Mouse (Mus musculus) heart, postnatal 0 days (tissue): ENCODE measurements around the gene Lrrtm3. TPM values are rescaled to one million over a fixed set of nuclear protein-coding genes. Genes with fewer than 3 reads are reported as not detected.

ENCODE experiments used
- ATAC-seq: fragments of 200-750 bp; cut with Nextera tagmentation; 2 replicates; pipeline ENCODE4 v1.8.0; 2017; ENCODE audit warnings: low read depth, moderate number of reproducible peaks, moderate library complexity; ENCODE audit not compliant: insufficient read depth
- DNase-seq: peaks from one replicate; pipeline ENCODE4 v3.0.0-alpha.2; 2016; ENCODE audit warnings: low spot score
- H3K27ac ChIP-seq: fragments of 300-500 bp; sonication (generic); 2 replicates; pipeline ENCODE4 v1.5.1; 2014; ENCODE audit warnings: low read depth, mild to moderate bottlenecking
- H3K27me3 ChIP-seq: fragments of 300-500 bp; sonication (generic); 2 replicates; pipeline ENCODE4 v1.6.1; 2014; ENCODE audit warnings: low read length, mixed read lengths; ENCODE audit not compliant: control insufficient read depth, insufficient read depth
- H3K36me3 ChIP-seq: fragments of 300-500 bp; sonication (generic); replicated peaks from 2 replicates; pipeline ENCODE4 v1.6.1; 2014; ENCODE audit warnings: low read length, mixed read lengths; ENCODE audit not compliant: control insufficient read depth, insufficient read depth
- H3K4me1 ChIP-seq: fragments of 300-500 bp; sonication (generic); 2 replicates; pipeline ENCODE4 v1.6.1; 2014; ENCODE audit warnings: antibody characterized with exemption; ENCODE audit not compliant: control insufficient read depth, insufficient read depth
- H3K4me2 ChIP-seq: fragments of 300-500 bp; sonication (generic); 2 replicates; pipeline ENCODE4 v1.6.1; 2014; ENCODE audit warnings: low read depth, mild to moderate bottlenecking, low read length, moderate library complexity
- H3K4me3 ChIP-seq: fragments of 300-500 bp; sonication (generic); 2 replicates; pipeline ENCODE4 v1.5.1; 2014; ENCODE audit warnings: low read depth, low read length
- H3K9ac ChIP-seq: fragments of 300-500 bp; sonication (generic); replicated peaks from 2 replicates; pipeline ENCODE4 v1.6.1; 2014; ENCODE audit warnings: low read depth, low read length, mixed read lengths
- H3K9me3 ChIP-seq: fragments of 300-500 bp; sonication (generic); replicated peaks from 2 replicates; pipeline ENCODE4 v1.6.1; 2016; ENCODE audit warnings: low read length; ENCODE audit not compliant: control insufficient read depth
- CTCF ChIP-seq: IDR thresholded peaks from 2 replicates; pipeline ENCODE4 v1.5.1; 2016; ENCODE audit warnings: antibody characterized with exemption, control low read depth, low read depth
- EP300 ChIP-seq: IDR thresholded peaks from 2 replicates; pipeline ENCODE4 v1.6.1; 2016; ENCODE audit warnings: antibody characterized with exemption, low read depth
- WGBS: fragments of 180-500 bp; shearing (Covaris S2); extraction: QIAGEN DNeasy Blood & Tissue Kit; methylation state at CpG from one replicate; pipeline ENCODE4 v1.1.7; 2014; 5-methylcytosine and 5-hydroxymethylcytosine counted together
- polyA plus RNA-seq: library from polyadenylated mRNA; unstranded; fragments of >200 nt; fragmentation: Nextera tagmentation; extraction: Ambion mirVana; gene quantifications from 2 replicates; pipeline ENCODE4 v1.2.1, GENCODE M21; 2015
- total RNA-seq: library from RNA; depleted of rRNA; stranded (reverse); fragments of >200 nt; gene quantifications from 2 replicates; pipeline ENCODE4 v1.2.3, GENCODE M21; 2014; ENCODE audit warnings: low replicate concordance

Gene Lrrtm3
- total and polyA plus RNA-seq, 2 experiments from 2014 or later = 0.63 TPM; not detected in 1

DNA sequence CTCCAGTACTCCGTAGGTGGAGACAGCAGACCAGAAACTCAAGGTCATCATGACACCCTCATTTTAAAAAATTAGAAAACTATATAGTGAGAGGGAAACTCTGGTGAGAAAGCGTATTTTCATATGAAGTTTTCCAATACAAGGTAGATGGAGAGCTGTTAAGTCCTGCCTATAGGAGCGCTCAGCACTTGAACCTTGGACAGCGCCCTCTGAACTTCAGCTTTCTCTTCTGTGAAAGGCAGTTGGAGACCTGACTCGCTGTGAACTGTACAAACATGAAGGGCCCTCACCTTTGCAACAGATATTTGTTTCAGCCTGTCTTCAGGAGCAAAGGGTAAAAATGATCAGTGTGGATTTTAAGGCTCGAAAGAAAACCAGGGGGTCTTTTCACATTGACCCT lies 88.5 kb downstream of the Lrrtm3 start:
- DNase-seq = no peak
- Histone ChIP-seq H3K36me3 (no peaks in the 10 kb centered on the region), H3K9me3 (no peaks in the 10 kb centered on the region), H3K4me2 (no peak overlapping the region), H3K4me1 (no peaks in the 10 kb centered on the region), H3K9ac (no peak overlapping the region), H3K27ac (no peak overlapping the region), H3K27me3 (no peaks in the 10 kb centered on the region), H3K4me3 (no peak overlapping the region)
- no peak for ATAC-seq
- no peak for TF ChIP-seq CTCF
- TF ChIP-seq EP300 = no peak
- WGBS = 70% methylated on average over 6 of the region's 6 CpGs

DNA sequence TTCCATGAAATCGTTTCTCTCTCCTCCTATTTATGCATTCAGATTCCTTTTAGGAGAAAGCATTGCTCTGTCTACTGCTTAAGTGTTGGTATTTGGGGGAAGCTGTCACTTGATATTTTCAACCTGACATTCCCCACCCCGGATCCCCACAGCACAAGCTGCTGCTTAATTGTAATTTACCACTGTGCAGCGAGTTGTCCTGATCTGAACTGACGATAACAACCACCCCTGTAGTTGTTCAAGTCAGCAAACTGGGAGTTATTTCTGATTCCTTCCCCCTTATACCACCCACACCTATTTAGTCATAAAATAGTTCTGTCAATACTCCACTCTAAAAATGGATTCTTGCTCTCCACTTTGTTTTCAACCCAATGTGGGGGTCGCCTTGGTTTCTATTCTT lies 95.8 kb downstream of the Lrrtm3 start:
- Histone ChIP-seq H3K4me1 (peaks cover 4% of the 10 kb centered on the region; the same call in 1 of the 2 replicates), H3K9me3 (no peaks in the 10 kb centered on the region), H3K4me2 (no peak overlapping the region), H3K9ac (no peak overlapping the region), H3K27me3 (no peaks in the 10 kb centered on the region), H3K27ac (no peak overlapping the region), H3K4me3 (no peak overlapping the region), H3K36me3 (no peaks in the 10 kb centered on the region)
- 80% methylated on average over 5 of the region's 5 CpGs for WGBS
- TF ChIP-seq EP300 = no peak
- no peak for TF ChIP-seq CTCF
- DNase-seq (no peak), ATAC-seq (no peak)

DNA sequence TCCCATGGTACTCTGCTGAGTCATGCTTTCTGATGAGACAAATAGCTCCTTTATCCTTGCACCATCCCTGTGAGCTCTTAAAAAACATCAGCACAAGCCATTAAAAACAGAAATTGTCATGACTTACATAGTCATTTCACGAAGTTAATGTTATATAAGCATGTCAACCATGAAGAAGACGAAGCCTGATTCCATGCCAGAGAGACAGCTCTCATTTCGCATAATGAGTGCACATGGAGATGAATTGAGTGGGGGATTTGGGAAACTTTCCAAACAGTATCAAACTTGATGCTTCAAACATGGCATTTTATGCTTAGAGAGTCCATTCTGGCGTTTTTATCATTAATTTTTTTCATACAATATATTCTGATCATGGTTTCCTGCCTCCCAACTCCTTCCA lies 104.5 kb downstream of the Lrrtm3 start:
- H3K27me3 ChIP-seq = no peaks in the 10 kb centered on the region
- DNase-seq (no peak), ATAC-seq (no peak)
- H3K4me1 ChIP-seq = peaks cover 5% of the 10 kb centered on the region; the same call in 1 of the 2 replicates
- H3K9me3 ChIP-seq = no peaks in the 10 kb centered on the region
- no peak overlapping the region for H3K27ac ChIP-seq
- TF ChIP-seq EP300 (no peak), CTCF (no peak)
- no peak overlapping the region for H3K4me3 ChIP-seq
- 72% methylated on average over 4 of the region's 4 CpGs for WGBS
- H3K36me3 ChIP-seq = no peaks in the 10 kb centered on the region
- H3K9ac ChIP-seq = no peak overlapping the region
- H3K4me2 ChIP-seq = no peak overlapping the region

DNA sequence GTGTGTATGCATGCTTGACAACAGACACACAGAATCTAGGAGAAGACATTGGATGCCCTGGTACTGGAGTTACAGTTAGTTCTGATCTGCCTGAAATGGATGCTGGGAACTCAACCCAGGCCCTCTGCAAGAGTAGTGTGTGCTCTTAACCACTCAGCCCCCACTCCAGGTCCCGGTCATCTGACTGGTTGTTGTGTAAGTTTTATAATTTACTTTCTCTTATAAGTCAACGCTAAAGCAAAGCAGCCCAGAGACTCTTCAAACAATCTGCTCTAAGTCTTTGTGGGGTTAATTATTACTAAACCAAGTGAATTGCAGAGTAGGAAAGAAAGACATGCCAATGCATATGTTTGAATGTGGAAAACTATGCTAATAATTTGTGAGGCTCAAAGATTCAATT lies 110.7 kb downstream of the Lrrtm3 start:
- H3K9ac ChIP-seq = no peak overlapping the region
- H3K27ac ChIP-seq = no peak overlapping the region
- no peak for TF ChIP-seq CTCF
- no peak for TF ChIP-seq EP300
- no peaks in the 10 kb centered on the region for H3K36me3 ChIP-seq
- WGBS = 96% methylated on average over 2 of the region's 2 CpGs
- H3K9me3 ChIP-seq = no peaks in the 10 kb centered on the region
- H3K4me3 ChIP-seq = no peak overlapping the region
- H3K27me3 ChIP-seq = no peaks in the 10 kb centered on the region
- DNase-seq (no peak), ATAC-seq (no peak)
- no peaks in the 10 kb centered on the region; the same call in 1 of the 2 replicates for H3K4me1 ChIP-seq
- no peak overlapping the region for H3K4me2 ChIP-seq

DNA sequence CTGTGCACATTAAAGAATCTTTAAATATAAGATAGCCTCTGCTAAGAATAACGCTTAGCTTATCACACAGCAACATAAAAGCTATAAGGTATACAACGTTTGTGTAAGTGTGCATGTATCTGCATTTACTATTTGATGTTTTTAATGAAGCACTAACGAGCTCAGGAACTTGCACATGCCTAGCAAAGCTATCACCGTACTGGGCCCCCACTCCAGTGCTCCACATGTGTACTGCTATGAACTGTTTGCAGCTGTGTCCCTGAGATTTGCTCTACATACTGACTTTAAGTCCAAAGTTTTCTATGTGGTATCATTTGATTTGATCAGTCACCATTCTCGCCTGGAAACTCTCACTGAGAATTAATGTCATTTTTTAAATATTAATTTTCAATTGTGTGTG lies 111.1 kb downstream of the Lrrtm3 start:
- TF ChIP-seq CTCF = no peak
- no peak for TF ChIP-seq EP300
- Histone ChIP-seq H3K4me3 (no peak overlapping the region), H3K4me2 (no peak overlapping the region), H3K27me3 (no peaks in the 10 kb centered on the region), H3K27ac (no peak overlapping the region), H3K36me3 (no peaks in the 10 kb centered on the region), H3K4me1 (no peaks in the 10 kb centered on the region; the same call in 1 of the 2 replicates), H3K9me3 (no peaks in the 10 kb centered on the region), H3K9ac (no peak overlapping the region)
- 63% methylated on average over 5 of the region's 5 CpGs for WGBS
- ATAC-seq = no peak
- DNase-seq = no peak

DNA sequence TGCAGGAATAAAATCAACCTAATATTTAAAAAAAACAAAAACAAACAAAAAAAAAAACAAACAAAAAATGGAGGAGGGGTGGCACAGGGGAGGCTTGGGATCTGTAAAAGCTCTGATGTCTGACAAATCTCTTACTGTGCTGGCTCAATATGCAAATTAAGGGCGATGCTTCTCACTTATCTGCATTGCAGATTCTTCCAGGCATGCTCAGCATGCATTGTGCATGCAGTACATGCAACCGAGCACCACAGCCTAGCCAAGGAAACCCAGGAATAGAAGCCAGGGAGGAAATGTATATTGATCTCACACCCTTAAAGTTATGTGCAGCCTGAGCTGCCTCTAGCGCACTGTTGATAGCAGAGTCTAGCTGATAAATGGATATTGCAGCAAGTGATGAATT lies 111.5 kb downstream of the Lrrtm3 start:
- Histone ChIP-seq H3K36me3 (no peaks in the 10 kb centered on the region), H3K9ac (no peak overlapping the region), H3K4me1 (no peaks in the 10 kb centered on the region; the same call in 1 of the 2 replicates), H3K4me3 (no peak overlapping the region), H3K27ac (no peak overlapping the region), H3K4me2 (no peak overlapping the region), H3K27me3 (no peaks in the 10 kb centered on the region), H3K9me3 (no peaks in the 10 kb centered on the region)
- DNase-seq = no peak
- 25% methylated on average over 3 of the region's 3 CpGs for WGBS
- no peak for ATAC-seq
- TF ChIP-seq CTCF (no peak), EP300 (no peak)
